Mouse (Mus musculus): Measurements from ENCODE around the gene Dnah2. TPM values are rescaled to one million over a fixed set of nuclear protein-coding genes. Genes with fewer than 3 reads are reported as not detected.

The Dnah2 gene
- polyA plus RNA-seq, 1 experiment: not detected

DNA sequence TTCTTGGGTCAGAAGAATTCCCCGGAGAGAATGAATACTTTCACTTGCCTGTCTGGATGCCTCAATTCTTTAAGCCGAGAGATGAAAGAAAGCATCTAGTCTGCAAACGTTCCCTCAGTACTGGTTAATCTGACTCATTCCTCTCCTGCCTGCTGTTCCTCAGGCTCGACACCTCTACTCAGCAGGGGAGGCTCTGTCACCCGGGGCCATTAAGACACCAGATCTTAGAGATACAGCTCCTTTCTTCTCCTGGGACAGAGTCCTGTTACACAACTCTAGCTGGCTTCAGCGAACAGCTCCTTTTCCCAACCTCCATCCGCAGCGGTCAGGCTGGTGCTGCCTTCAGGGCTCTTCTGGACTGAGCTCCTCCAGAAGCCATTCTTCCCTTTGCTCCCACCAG is 77.4 kb downstream of the Dnah2 start:
- no peaks in the 10 kb centered on the region for H3K9me3 ChIP-seq (ENCODE audit: control insufficient read depth, low read length)
- H3K4me1 ChIP-seq (ENCODE audit: control insufficient read depth): peaks cover 6% of the 10 kb centered on the region
- TF ChIP-seq TAL1 (IDR thresholded peaks at IDR 0.05; ENCODE audit: low read length): no peak
- no peak for TF ChIP-seq GATA1 (IDR thresholded peaks at IDR 0.05; ENCODE audit: low read length)
- peaks cover 24% of the 10 kb centered on the region for H3K27me3 ChIP-seq (ENCODE audit: control insufficient read depth)
- H3K36me3 ChIP-seq (ENCODE audit: control insufficient read depth): no peaks in the 10 kb centered on the region
- no peak overlapping the region for H3K4me3 ChIP-seq (replicated peaks)

DNA sequence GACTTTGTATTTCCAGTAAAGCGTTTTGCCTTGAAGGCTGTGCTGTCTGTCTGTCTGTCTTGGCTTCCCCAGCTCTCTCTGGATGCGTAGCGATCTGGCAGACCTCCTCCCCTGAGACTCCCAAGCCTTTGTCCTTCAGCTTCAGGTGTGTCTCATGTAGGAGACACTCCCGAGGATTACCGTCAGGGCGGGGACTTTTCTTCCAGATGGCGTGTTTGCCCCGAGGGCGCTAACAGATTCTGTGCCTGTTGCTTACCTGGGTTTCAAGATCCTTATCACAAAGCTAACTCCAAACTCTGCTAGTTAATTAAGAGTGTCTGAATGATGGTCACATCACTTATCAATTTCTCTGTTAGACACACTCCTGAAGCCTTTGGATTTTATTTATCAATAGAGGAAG is 79.6 kb downstream of the Dnah2 start:
- Histone ChIP-seq H3K4me1 (ENCODE audit: control insufficient read depth) (no peaks in the 10 kb centered on the region), H3K36me3 (ENCODE audit: control insufficient read depth) (no peaks in the 10 kb centered on the region), H3K4me3 (replicated peaks) (no peak overlapping the region), H3K9me3 (ENCODE audit: control insufficient read depth, low read length) (no peaks in the 10 kb centered on the region), H3K27me3 (ENCODE audit: control insufficient read depth) (peaks cover 24% of the 10 kb centered on the region)
- TF ChIP-seq TAL1 (IDR thresholded peaks at IDR 0.05; ENCODE audit: low read length) (no peak), GATA1 (IDR thresholded peaks at IDR 0.05; ENCODE audit: low read length) (no peak)

DNA sequence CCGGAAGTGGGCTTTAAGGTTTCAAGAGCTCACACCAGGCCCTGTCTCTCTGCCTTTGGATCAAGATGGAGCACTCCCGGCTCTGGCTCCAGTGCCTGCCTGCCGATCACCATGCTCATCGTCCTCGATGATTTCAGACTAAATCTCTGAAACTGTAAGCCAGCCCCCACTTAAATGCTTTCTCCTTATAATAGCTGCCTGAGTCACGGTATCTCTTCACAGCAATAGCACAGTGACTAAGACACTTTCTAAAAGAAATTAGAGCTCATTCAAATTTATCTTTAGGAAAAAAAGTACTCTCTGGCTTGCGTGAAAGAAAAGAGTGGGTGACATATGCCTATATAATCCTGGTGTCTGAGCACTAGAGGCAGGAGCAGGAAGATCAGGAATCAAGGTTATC is 84.9 kb downstream of the Dnah2 start:
- Histone ChIP-seq H3K36me3 (ENCODE audit: control insufficient read depth) (no peaks in the 10 kb centered on the region), H3K4me1 (ENCODE audit: control insufficient read depth) (peaks cover 5% of the 10 kb centered on the region), H3K9me3 (ENCODE audit: control insufficient read depth, low read length) (peaks cover 3% of the 10 kb centered on the region; the same call in 1 of the 2 replicates), H3K4me3 (replicated peaks) (no peak overlapping the region), H3K27me3 (ENCODE audit: control insufficient read depth) (peaks cover 3% of the 10 kb centered on the region)
- TF ChIP-seq TAL1 (IDR thresholded peaks at IDR 0.05; ENCODE audit: low read length) (no peak), GATA1 (IDR thresholded peaks at IDR 0.05; ENCODE audit: low read length) (no peak)

DNA sequence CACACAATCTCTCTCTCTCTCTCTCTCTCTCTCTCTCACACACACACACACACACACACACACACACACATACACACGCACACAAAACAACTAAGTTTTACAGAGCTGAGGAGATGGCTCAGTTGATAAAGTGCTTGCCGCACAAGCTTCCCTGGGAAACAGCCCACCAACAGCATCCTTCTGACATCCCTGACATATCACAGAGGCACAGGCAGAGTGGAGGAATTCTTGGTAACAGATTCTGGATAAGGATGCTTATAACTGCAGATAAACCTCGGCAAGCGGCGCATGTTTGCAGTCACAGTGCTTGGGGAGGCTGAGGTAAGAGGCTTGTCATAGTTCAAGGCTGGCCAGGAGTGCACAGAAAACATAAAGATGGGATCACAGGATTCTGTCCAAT is 87.3 kb downstream of the Dnah2 start:
- Histone ChIP-seq H3K4me1 (ENCODE audit: control insufficient read depth) (peaks cover 22% of the 10 kb centered on the region), H3K4me3 (replicated peaks) (no peak overlapping the region), H3K9me3 (ENCODE audit: control insufficient read depth, low read length) (peaks cover 3% of the 10 kb centered on the region; the same call in 1 of the 2 replicates), H3K27me3 (ENCODE audit: control insufficient read depth) (no peaks in the 10 kb centered on the region; the same call in 1 of the 2 replicates), H3K36me3 (ENCODE audit: control insufficient read depth) (no peaks in the 10 kb centered on the region)
- TF ChIP-seq GATA1 (IDR thresholded peaks at IDR 0.05; ENCODE audit: low read length) (no peak), TAL1 (IDR thresholded peaks at IDR 0.05; ENCODE audit: low read length) (no peak)

DNA sequence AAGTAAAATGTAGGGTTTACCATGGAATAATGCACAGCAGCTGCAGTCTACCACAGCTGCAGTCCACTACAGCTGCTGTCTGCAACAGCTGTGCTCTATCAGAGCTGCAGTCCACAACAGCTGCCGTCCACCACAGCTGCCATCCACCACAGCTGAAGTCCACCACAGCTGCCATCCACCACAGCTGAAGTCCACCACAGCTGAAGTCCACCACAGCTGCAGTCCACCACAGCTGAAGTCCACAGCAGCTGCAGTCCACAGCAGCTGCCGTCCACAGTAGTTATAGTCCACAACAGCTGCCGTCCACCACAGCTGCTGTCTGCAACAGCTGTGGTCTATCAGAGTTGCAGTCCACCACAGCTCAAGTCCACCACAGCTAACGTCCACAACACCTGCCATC is 89.0 kb downstream of the Dnah2 start:
- Histone ChIP-seq H3K27me3 (ENCODE audit: control insufficient read depth) (no peaks in the 10 kb centered on the region; the same call in 1 of the 2 replicates), H3K4me1 (ENCODE audit: control insufficient read depth) (peaks cover 24% of the 10 kb centered on the region), H3K4me3 (replicated peaks) (no peak overlapping the region), H3K9me3 (ENCODE audit: control insufficient read depth, low read length) (peaks cover 3% of the 10 kb centered on the region; the same call in 1 of the 2 replicates), H3K36me3 (ENCODE audit: control insufficient read depth) (no peaks in the 10 kb centered on the region)
- TF ChIP-seq TAL1 (IDR thresholded peaks at IDR 0.05; ENCODE audit: low read length) (no peak), GATA1 (IDR thresholded peaks at IDR 0.05; ENCODE audit: low read length) (no peak)

DNA sequence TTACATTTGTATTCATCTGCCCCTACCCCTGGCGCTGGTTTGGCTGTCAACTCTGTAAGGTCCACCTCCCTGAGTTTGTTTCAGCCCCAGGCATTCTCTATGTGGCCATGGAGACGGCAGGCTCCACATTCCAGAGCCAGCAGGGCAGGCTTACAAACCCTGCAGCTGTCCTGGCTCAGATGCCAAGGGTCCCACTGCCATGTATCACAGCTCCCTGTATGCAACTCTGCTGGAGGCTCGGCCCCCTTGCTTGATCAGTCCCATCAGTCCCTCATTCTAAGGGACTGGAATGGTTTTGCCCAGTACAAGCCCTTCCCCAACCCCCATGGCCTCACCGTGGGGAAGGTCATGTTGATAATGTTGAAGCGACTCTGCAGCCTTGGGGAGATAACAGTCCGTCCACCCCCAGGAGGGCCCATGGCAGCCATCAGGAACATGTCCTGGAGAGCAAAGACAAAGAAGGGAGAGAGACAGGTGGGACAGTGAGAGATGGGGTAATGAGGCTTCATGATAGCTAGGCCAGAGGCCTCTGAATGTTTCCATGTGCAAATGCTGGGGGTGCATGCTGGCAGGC is 91.8 kb downstream of the Dnah2 start:
- no peaks in the 10 kb centered on the region for H3K36me3 ChIP-seq (ENCODE audit: control insufficient read depth)
- TF ChIP-seq GATA1 (IDR thresholded peaks at IDR 0.05; ENCODE audit: low read length) (no peak), TAL1 (IDR thresholded peaks at IDR 0.05; ENCODE audit: low read length) (no peak)
- no peaks in the 10 kb centered on the region; the same call in 1 of the 2 replicates for H3K27me3 ChIP-seq (ENCODE audit: control insufficient read depth)
- H3K9me3 ChIP-seq (ENCODE audit: control insufficient read depth, low read length): no peaks in the 10 kb centered on the region
- H3K4me1 ChIP-seq (ENCODE audit: control insufficient read depth): peaks cover 35% of the 10 kb centered on the region
- no peak overlapping the region for H3K4me3 ChIP-seq (replicated peaks)

DNA sequence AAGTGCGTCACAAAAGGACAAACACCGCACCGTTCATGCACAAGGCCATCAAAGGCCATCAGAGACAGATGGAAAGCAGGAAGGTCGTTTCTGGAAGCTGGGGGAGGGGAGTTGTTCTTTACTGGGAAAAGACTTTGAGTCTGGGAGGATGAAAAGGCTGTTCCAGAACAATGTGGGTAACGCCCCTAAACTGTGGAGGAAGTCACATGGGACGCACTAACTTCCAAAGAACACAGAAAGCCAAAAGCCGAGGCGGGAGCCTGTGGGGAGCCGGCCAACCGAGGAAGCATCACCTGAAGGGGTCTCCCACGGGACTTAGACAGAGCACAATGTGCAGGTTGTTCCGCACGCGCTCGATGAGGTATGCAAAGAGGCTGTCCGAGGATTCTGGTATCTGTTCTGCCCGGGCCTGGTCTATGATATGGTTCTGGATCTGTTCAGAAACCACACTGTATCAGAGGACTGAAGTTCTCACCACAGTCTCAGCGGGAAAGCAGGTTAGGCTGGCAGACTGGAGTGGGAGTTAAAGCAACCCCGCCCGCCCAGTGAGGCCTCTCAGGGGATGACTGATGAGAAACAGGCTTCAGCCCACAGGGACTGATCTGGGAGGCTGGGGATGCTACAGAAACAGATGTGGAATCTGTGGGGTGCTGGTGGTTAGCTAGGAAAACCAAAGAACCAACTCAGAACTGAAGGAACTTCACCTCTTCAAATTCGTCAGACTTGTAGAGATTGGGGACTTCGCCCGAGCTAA is 96.6 kb downstream of the Dnah2 start:
- H3K27me3 ChIP-seq (ENCODE audit: control insufficient read depth): no peaks in the 10 kb centered on the region
- TF ChIP-seq TAL1 (IDR thresholded peaks at IDR 0.05; ENCODE audit: low read length): no peak
- TF ChIP-seq GATA1 (IDR thresholded peaks at IDR 0.05; ENCODE audit: low read length): no peak
- no peak overlapping the region for H3K4me3 ChIP-seq (replicated peaks)
- H3K9me3 ChIP-seq (ENCODE audit: control insufficient read depth, low read length): no peaks in the 10 kb centered on the region
- H3K4me1 ChIP-seq (ENCODE audit: control insufficient read depth): peaks cover 22% of the 10 kb centered on the region
- no peaks in the 10 kb centered on the region for H3K36me3 ChIP-seq (ENCODE audit: control insufficient read depth)

DNA sequence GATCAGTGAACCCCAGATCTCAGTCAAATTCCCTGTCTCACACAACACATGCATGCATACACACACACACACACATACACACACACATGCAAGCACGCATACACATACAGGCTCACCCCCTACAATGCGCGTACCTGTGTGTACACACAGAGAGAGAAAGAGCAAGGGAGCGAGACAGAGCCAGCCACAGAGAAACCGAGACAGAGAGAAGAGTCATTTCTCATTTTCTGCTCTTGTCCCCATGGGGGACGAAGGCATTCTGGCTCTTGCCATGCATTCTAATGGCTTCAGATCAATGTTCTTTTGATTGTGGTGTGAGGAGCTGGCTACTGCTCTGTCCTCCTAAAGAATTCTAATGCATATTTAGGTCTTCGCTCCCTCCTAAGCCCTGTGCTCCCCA is 101.6 kb downstream of the Dnah2 start:
- H3K27me3 ChIP-seq (ENCODE audit: control insufficient read depth): no peaks in the 10 kb centered on the region
- peaks cover 4% of the 10 kb centered on the region for H3K4me1 ChIP-seq (ENCODE audit: control insufficient read depth)
- no peak for TF ChIP-seq TAL1 (IDR thresholded peaks at IDR 0.05; ENCODE audit: low read length)
- no peak for TF ChIP-seq GATA1 (IDR thresholded peaks at IDR 0.05; ENCODE audit: low read length)
- no peak overlapping the region for H3K4me3 ChIP-seq (replicated peaks)
- H3K36me3 ChIP-seq (ENCODE audit: control insufficient read depth): no peaks in the 10 kb centered on the region
- no peaks in the 10 kb centered on the region for H3K9me3 ChIP-seq (ENCODE audit: control insufficient read depth, low read length)

DNA sequence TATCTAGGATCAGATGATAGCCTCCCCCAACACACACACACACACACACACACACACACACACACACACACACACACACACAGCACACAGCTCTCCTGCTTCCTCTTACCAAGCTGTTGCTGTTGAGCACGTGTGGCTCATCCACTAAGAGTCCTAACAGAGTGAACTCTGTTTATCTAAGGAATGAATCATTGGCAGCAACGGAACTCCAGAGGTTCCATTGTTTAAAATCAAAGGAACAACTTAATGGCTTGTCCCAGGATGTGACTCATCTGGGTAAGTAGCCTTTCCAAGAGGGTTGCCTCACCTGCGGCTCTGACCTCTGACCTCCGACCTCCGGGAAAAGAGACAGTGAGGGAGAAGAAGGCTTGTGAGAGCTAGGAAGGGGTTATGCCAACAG is 105.6 kb downstream of the Dnah2 start:
- Histone ChIP-seq H3K36me3 (ENCODE audit: control insufficient read depth) (no peaks in the 10 kb centered on the region), H3K4me1 (ENCODE audit: control insufficient read depth) (no peaks in the 10 kb centered on the region), H3K4me3 (replicated peaks) (no peak overlapping the region), H3K9me3 (ENCODE audit: control insufficient read depth, low read length) (no peaks in the 10 kb centered on the region), H3K27me3 (ENCODE audit: control insufficient read depth) (no peaks in the 10 kb centered on the region)
- TF ChIP-seq TAL1 (IDR thresholded peaks at IDR 0.05; ENCODE audit: low read length): no peak
- no peak for TF ChIP-seq GATA1 (IDR thresholded peaks at IDR 0.05; ENCODE audit: low read length)
